In the genomic region with DNA sequence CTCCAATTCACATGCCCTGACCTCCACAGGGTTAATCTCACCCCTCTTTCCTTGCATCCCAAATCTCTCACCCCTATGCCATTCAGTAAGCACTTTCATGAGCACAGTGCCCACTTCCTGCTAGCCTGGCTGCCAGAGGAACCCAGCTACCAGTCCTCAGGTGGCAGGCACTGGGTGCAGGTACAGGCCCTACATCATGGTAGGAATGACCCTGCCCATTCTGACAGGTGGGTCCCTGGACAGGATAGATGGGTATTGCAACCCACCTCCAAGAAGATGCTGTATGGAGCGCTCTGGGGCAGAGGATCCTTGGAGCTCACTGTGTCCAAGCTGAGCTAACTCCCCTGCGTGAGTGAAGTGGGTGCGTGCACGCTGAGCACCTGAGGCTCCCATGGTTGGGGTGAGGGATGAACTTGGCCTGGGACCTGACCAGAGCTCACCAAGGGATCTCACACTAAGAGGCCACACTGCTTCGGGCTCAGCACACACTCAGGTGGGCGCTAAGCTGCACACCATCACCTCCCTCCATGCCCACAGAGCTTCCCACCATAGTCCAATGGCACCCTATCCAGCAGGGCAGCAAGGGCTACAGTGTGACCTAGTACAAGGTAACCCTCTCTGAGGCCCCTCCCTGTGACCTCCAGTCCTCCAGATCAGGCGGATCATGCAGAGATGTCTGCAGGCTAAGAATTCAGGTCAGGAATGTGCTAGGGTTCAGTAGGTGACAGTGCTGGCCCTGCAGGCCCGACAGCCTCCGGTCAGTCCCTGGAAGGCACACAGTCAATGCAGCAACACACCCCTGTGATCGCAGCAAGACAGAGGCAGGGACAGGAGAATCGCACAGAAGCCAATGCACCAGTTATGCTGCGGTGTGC, we compare ENCODE assay signal across 10 mouse cellular contexts. TPM values are rescaled to one million over a fixed set of nuclear protein-coding genes. Genes with fewer than 3 reads are reported as not detected.
DNase-seq lines count a peak whose midpoint lies in the region; ATAC-seq and TF ChIP-seq lines count a peak whose summit lies in the region.
"Had no signal": no experiment of that assay in that cellular context is flagged by ENCODE, and none has a peak within 500 bp of the region (broad histone marks: within the 10 kb centered on the region; RNA-seq: fewer than 3 reads in every experiment).

No protein-coding gene starts in this region.

- peak overlapping the region; percentile 24; the same call in 1 of the 2 replicates for H3K9ac ChIP-seq in heart, embryonic 11.5 days (ENCODE audit: low read depth, low read length)
- H3K9ac ChIP-seq in lung, embryonic 14.5 days = no peak overlapping the region
- H3K9ac ChIP-seq in hindbrain, embryonic 13.5 days = peak overlapping the region; percentile 65; the same call in 1 of the 2 replicates
- no peak overlapping the region for H3K9ac ChIP-seq in midbrain, embryonic 14.5 days (replicated peaks; ENCODE audit: low read length)

- no peak for TF ChIP-seq POLR2A in lung, adult 2 months (IDR thresholded peaks at IDR 0.05; ENCODE audit: borderline replicate concordance, extremely low read depth, low read depth, low read length)

- DNase-seq in heart, postnatal 25 days (ENCODE audit: low spot score) = no peak
- no peak for DNase-seq in lung, embryonic 14.5 days
- no peak for DNase-seq in lung, adult 2 months
- DNase-seq in midbrain, embryonic 14.5 days = no peak
- DNase-seq in cerebellum, postnatal 14 days = no peak
- DNase-seq: gastrocnemius, postnatal 10 days had no signal

- no peak for ATAC-seq in heart, embryonic 11.5 days (replicated peaks; ENCODE audit: insufficient number of reproducible peaks, low FRiP score, low TSS enrichment)
- no peak for ATAC-seq in lung, embryonic 14.5 days (ENCODE audit: insufficient read depth)
- no peak for ATAC-seq in hindbrain, embryonic 13.5 days (ENCODE audit: low FRiP score)
- ATAC-seq in midbrain, embryonic 14.5 days (ENCODE audit: low FRiP score, low TSS enrichment) = no peak
- ATAC-seq in megakaryocyte progenitor cell, adult 5-6 weeks (replicated peaks; ENCODE audit: poor library complexity) = no peak

- no peaks in the 10 kb centered on the region for H3K27me3 ChIP-seq in heart, embryonic 11.5 days (ENCODE audit: control insufficient read depth, insufficient read depth, low read length)
- no peaks in the 10 kb centered on the region for H3K27me3 ChIP-seq in lung, embryonic 14.5 days (ENCODE audit: insufficient read depth, low read length)
- H3K27me3 ChIP-seq in hindbrain, embryonic 13.5 days = no peaks in the 10 kb centered on the region
- H3K27me3 ChIP-seq in midbrain, embryonic 14.5 days (ENCODE audit: control insufficient read depth, insufficient read depth, low read length) = no peaks in the 10 kb centered on the region

- H3K36me3 ChIP-seq in heart, embryonic 11.5 days (ENCODE audit: control insufficient read depth, insufficient read depth, low read length) = no peaks in the 10 kb centered on the region
- peaks cover 9% of the 10 kb centered on the region; the same call in 1 of the 2 replicates for H3K36me3 ChIP-seq in lung, embryonic 14.5 days (ENCODE audit: insufficient read depth)
- peaks cover 3% of the 10 kb centered on the region; the same call in 1 of the 2 replicates for H3K36me3 ChIP-seq in hindbrain, embryonic 13.5 days
- H3K36me3 ChIP-seq in midbrain, embryonic 14.5 days (ENCODE audit: control insufficient read depth, insufficient read depth, low read length) = peaks cover 8% of the 10 kb centered on the region; the same call in 1 of the 2 replicates

- H3K4me3 ChIP-seq in heart, embryonic 11.5 days (ENCODE audit: low read depth, low read length) = no peak overlapping the region
- H3K4me3 ChIP-seq in lung, embryonic 14.5 days (ENCODE audit: low read depth, low read length) = no peak overlapping the region
- H3K4me3 ChIP-seq in lung, adult 2 months (replicated peaks; ENCODE audit: extremely low read depth, low read depth, low read length) = no peak overlapping the region
- H3K4me3 ChIP-seq in hindbrain, embryonic 13.5 days = no peak overlapping the region
- H3K4me3 ChIP-seq in midbrain, embryonic 14.5 days (replicated peaks; ENCODE audit: low read depth, low read length) = no peak overlapping the region
- H3K4me3 ChIP-seq: megakaryocyte, embryonic 14.5 days had no signal

- peak overlapping the region; percentile 82; the same call in 1 of the 2 replicates for H3K27ac ChIP-seq in heart, embryonic 11.5 days (ENCODE audit: low read depth, low read length)
- peak overlapping the region; percentile 96 for H3K27ac ChIP-seq in lung, embryonic 14.5 days (ENCODE audit: low read depth)
- peak overlapping the region; percentile 95 for H3K27ac ChIP-seq in hindbrain, embryonic 13.5 days
- H3K27ac ChIP-seq in midbrain, embryonic 14.5 days (replicated peaks; ENCODE audit: low read depth, low read length) = peak overlapping the region; percentile 87

- no peaks in the 10 kb centered on the region for H3K9me3 ChIP-seq in heart, embryonic 11.5 days (replicated peaks; ENCODE audit: control insufficient read depth, low read length)
- H3K9me3 ChIP-seq in lung, embryonic 14.5 days (ENCODE audit: low read depth, low read length) = no peaks in the 10 kb centered on the region
- H3K9me3 ChIP-seq in hindbrain, embryonic 13.5 days = no peaks in the 10 kb centered on the region
- no peaks in the 10 kb centered on the region for H3K9me3 ChIP-seq in midbrain, embryonic 14.5 days (ENCODE audit: control insufficient read depth, low read length)
- H3K9me3 ChIP-seq: megakaryocyte, embryonic 14.5 days had no signal

- intact Hi-C loops in heart, postnatal 25 days (cut with DNase I) = no loop called here

- no peak overlapping the region for H3K4me2 ChIP-seq in heart, embryonic 11.5 days
- no peak overlapping the region for H3K4me2 ChIP-seq in lung, embryonic 14.5 days
- H3K4me2 ChIP-seq in hindbrain, embryonic 13.5 days = no peak overlapping the region
- no peak overlapping the region for H3K4me2 ChIP-seq in midbrain, embryonic 14.5 days (ENCODE audit: low read length)

- TF ChIP-seq CTCF in lung, embryonic 14.5 days (IDR thresholded peaks at IDR 0.05; ENCODE audit: low read depth) = no peak
- no peak for TF ChIP-seq CTCF in lung, adult 2 months (IDR thresholded peaks at IDR 0.05; ENCODE audit: insufficient read depth, low read length)

- peaks cover 55% of the 10 kb centered on the region for H3K4me1 ChIP-seq in heart, embryonic 11.5 days (ENCODE audit: control insufficient read depth, insufficient read depth, low read length)
- peaks cover 31% of the 10 kb centered on the region for H3K4me1 ChIP-seq in lung, embryonic 14.5 days (ENCODE audit: insufficient read depth)
- H3K4me1 ChIP-seq in lung, adult 2 months (ENCODE audit: control insufficient read depth, insufficient read depth, low read length) = peaks cover 7% of the 10 kb centered on the region
- H3K4me1 ChIP-seq in hindbrain, embryonic 13.5 days (replicated peaks) = peaks cover 70% of the 10 kb centered on the region
- H3K4me1 ChIP-seq in midbrain, embryonic 14.5 days (ENCODE audit: control insufficient read depth, insufficient read depth, low read length) = peaks cover 43% of the 10 kb centered on the region

- 65% methylated on average over 12 of the region's 12 CpGs for WGBS in heart, embryonic 11.5 days (ENCODE audit: insufficient replicate concordance)
- WGBS in lung, embryonic 14.5 days = 60% methylated on average over 12 of the region's 12 CpGs
- WGBS in lung, adult 2 months = 77% methylated on average over 12 of the region's 12 CpGs
- 67% methylated on average over 12 of the region's 12 CpGs for WGBS in hindbrain, embryonic 13.5 days
- WGBS in midbrain, embryonic 14.5 days = 65% methylated on average over 12 of the region's 12 CpGs

RNA-seq across cellular contexts. Expression of a gene that starts 39.9 kb away (rescaled TPM):
- 9.7 and 12.9 TPM in 2 replicates for polyA plus RNA-seq in heart, embryonic 11.5 days (2014; fragmentation: Nextera tagmentation; extraction: Ambion mirVana)
- total RNA-seq in heart, postnatal 25 days (2021) = 10 to 100 TPM; 62.4 to 63.9 TPM
- 13.5 and 16.1 TPM in 2 replicates for polyA plus RNA-seq in lung, embryonic 14.5 days (2014; fragmentation: Nextera tagmentation; extraction: Ambion mirVana)
- 29.2 and 34.6 TPM in 2 replicates for polyA plus RNA-seq in lung, adult 2 months (2012; rRNA removed)
- polyA plus RNA-seq in hindbrain, embryonic 13.5 days (2015; fragmentation: Nextera tagmentation; extraction: Ambion mirVana) = 23.2 and 23.8 TPM in 2 replicates
- polyA plus RNA-seq in midbrain, embryonic 14.5 days (2014; fragmentation: Nextera tagmentation; extraction: Ambion mirVana) = 18.7 and 24.6 TPM in 2 replicates
- total RNA-seq in megakaryocyte progenitor cell, adult 5-6 weeks (2015) = 1.1 and 3.8 TPM in 2 replicates
- 2.6 and 8.5 TPM in 2 replicates for total RNA-seq in megakaryocyte progenitor cell, adult 5-6 weeks (2017)

Comparison
In these comparisons a context has a peak if more than half of its experiments do, and no peak if none do; other contexts are left out.
1. H3K9ac ChIP-seq: peak in heart, embryonic 11.5 days (single experiment) and hindbrain, embryonic 13.5 days (single experiment); none in lung, embryonic 14.5 days (single experiment) and midbrain, embryonic 14.5 days (single experiment).
2. Peak in every context shown above with its lines, with median percentiles within 50 percentile points of each other: H3K27ac ChIP-seq.